Mouse (Mus musculus): ENCODE results near the gene AC141477.1.

Gene AC141477.1

GRCm38 (mm10) chr10:76416811-76417210 lies 23.4 kb downstream of the AC141477.1 start:
- DNase-seq (ENCODE audit: low read depth, low spot score), result no peak

- no peak for DNase-seq (ENCODE audit: low read depth, low spot score)
Measured at GRCm38 (mm10) chr10:76408520-76408919, 31.7 kb downstream of the AC141477.1 start.

GRCm38 (mm10) chr10:76392596-76392995 lies 47.6 kb downstream of the AC141477.1 start:
- DNase-seq (ENCODE audit: low read depth, low spot score), result no peak

DNA sequence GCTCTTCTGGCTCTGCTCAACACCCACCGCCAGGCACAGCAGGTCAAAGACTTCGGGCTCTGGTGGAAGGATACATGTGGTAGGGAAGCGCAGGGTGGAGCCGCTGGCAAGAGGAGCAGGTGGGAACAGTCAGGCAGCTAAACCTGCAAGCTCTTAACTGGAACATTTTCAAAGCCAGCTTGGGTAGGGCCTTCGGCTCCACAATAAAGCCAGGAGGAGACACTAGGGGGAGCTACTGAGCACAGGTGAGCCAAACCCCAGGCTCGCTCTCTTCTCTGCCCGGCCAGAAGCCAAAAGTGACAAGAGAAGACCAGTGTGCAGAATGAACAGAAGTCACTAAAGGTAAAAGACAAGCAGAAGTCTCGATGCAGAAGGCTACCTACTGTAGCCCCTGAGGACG lies 48.5 kb downstream of the AC141477.1 start:
- peak; percentile 37 for DNase-seq (ENCODE audit: low read depth, low spot score)

GRCm38 (mm10) chr10:76391166-76391565 lies 49.1 kb downstream of the AC141477.1 start:
- DNase-seq (ENCODE audit: low read depth, low spot score), result no peak

All from mesoderm, embryonic 11.5 days (tissue).